Mouse (Mus musculus) CH12.LX (cell line): Measurements from ENCODE around the gene Ankrd11.

Source experiments
- CTCF ChIP-seq, 2 experiments: IDR thresholded peaks in 1 of 2; conservative IDR thresholded peaks in 1 of 2; 2 replicates each; pipeline ENCODE4 v1.5.1; 2011 to 2012; ENCODE audit warnings: low read depth in 2 of 2, low read length in 2 of 2, improper control_type of control experiment in 1 of 2, inconsistent platforms in 1 of 2, mild to moderate bottlenecking in 1 of 2, moderate library complexity in 1 of 2
- ELF1 ChIP-seq: IDR thresholded peaks from 2 replicates; pipeline ENCODE4 v1.6.1; 2014; ENCODE audit warnings: low read depth, mild to moderate bottlenecking, inconsistent platforms, low read length, improper control_type of control experiment
- MXI1 ChIP-seq: IDR thresholded peaks from 2 replicates; pipeline ENCODE4 v1.6.1; 2011; ENCODE audit warnings: mild to moderate bottlenecking, low read depth, low read length, improper control_type of control experiment
- POLR2A ChIP-seq: IDR thresholded peaks from 2 replicates; pipeline ENCODE4 v1.6.1; 2011; ENCODE audit warnings: low read depth, mild to moderate bottlenecking, improper control_type of control experiment, low read length
- ZNF384 ChIP-seq: IDR thresholded peaks from 2 replicates; pipeline ENCODE4 v1.6.1; 2012; ENCODE audit warnings: low read depth, low read length, improper control_type of control experiment, inconsistent platforms

DNA sequence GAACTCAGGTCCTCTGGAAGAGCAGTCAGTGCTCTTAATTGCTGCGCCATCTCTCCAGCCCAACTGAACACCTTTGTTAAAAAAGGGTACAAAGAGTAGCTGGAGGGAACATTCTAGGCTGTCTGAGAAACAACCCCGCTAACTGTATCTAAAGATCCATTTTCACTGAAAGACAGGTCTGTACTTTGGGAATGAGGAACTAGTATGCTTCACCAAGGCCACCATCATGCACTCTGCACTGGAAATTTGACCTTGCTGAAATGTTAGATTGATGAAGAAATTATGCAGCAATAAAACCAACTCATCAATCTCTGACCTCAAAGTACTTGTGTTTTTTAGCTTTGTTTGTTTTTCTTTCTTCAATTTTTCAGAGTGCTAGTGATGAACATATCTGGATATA, 17.9 kb downstream of the Ankrd11 start:
- no peak for TF ChIP-seq ZNF384
- TF ChIP-seq POLR2A = no peak
- TF ChIP-seq ELF1 = no peak
- no peak for TF ChIP-seq MXI1
- TF ChIP-seq CTCF (conservative IDR thresholded peaks at IDR 0.05 in 1 of 2, IDR thresholded peaks at IDR 0.05 in 1 of 2; ENCODE audit: low read depth in 2 of 2, low read length in 2 of 2) = no peak
